Mouse (Mus musculus) G1E (cell line): ENCODE data around the gene Ldlrad3. TPM values are rescaled to one million over a fixed set of nuclear protein-coding genes. Genes with fewer than 3 reads are reported as not detected.

Experiments used
- ATAC-seq: 2 replicates; pipeline ENCODE4 v1.8.0; 2016; ENCODE audit warnings: mild to moderate bottlenecking; ENCODE audit not compliant: insufficient number of reproducible peaks, poor library complexity, low FRiP score, severe bottlenecking; ENCODE audit errors: extremely low read depth
- DNase-seq: peaks from one replicate; pipeline ENCODE4 v3.0.0; 2012; ENCODE audit warnings: low spot score
- H3K27me3 ChIP-seq: 2 replicates; pipeline ENCODE4 v1.6.1; 2012; ENCODE audit warnings: mild to moderate bottlenecking, low read length, inconsistent platforms; ENCODE audit not compliant: insufficient read depth
- H3K36me3 ChIP-seq: replicated peaks from 2 replicates; pipeline ENCODE3; 2012; ENCODE audit warnings: mild to moderate bottlenecking, inconsistent platforms
- H3K4me1 ChIP-seq: 2 replicates; pipeline ENCODE4 v1.6.1; 2012; ENCODE audit warnings: low read depth, low read length, inconsistent platforms, mixed read lengths; ENCODE audit not compliant: insufficient read depth
- H3K4me3 ChIP-seq: 2 replicates; pipeline ENCODE4 v1.5.1; 2012; ENCODE audit warnings: low read depth, mild to moderate bottlenecking, inconsistent platforms, low read length, moderate library complexity, mixed read lengths
- H3K9me3 ChIP-seq: replicated peaks from 2 replicates; pipeline ENCODE4 v1.6.1; 2012; ENCODE audit warnings: inconsistent platforms
- CTCF ChIP-seq: IDR thresholded peaks from 2 replicates; pipeline ENCODE4 v1.5.1; 2012; ENCODE audit warnings: low read depth, low read length, inconsistent platforms, mixed read lengths
- GATA1 ChIP-seq: IDR thresholded peaks from 2 replicates; pipeline ENCODE4 v1.6.1; 2012; ENCODE audit warnings: borderline replicate concordance, low read length, inconsistent platforms, mixed read lengths
- GATA2 ChIP-seq: IDR thresholded peaks from 2 replicates; pipeline ENCODE4 v1.6.1; 2012; ENCODE audit warnings: low read depth, low read length, inconsistent platforms, borderline replicate concordance
- POLR2AphosphoS5 ChIP-seq: IDR thresholded peaks from 2 replicates; pipeline ENCODE4 v1.6.1; 2012; ENCODE audit warnings: low read depth, low read length, inconsistent platforms; ENCODE audit not compliant: insufficient replicate concordance
- TAL1 ChIP-seq: conservative IDR thresholded peaks from 2 replicates; pipeline ENCODE4 v1.6.1; 2012; ENCODE audit warnings: low read depth, low read length, inconsistent platforms, mixed read lengths
- polyA plus RNA-seq: library from polyadenylated mRNA; stranded (reverse); fragments of >175 nt; gene quantifications from 2 replicates; pipeline ENCODE4 v1.2.3, GENCODE M21; 2012
- total RNA-seq, 2 experiments: library from RNA; stranded (forward) in 1 of 2; stranded (reverse) in 1 of 2; fragments of 200-1000 nt in 1 of 2; fragments of >200 nt in 1 of 2; fragmentation: Nextera tagmentation in 1 of 2; gene quantifications; 2 replicates each; pipeline ENCODE4 v1.2.3; 2014 to 2017

The Ldlrad3 gene
- total and polyA plus RNA-seq, 3 experiments: 0.01 to 0.38 TPM; not detected in 1

DNA sequence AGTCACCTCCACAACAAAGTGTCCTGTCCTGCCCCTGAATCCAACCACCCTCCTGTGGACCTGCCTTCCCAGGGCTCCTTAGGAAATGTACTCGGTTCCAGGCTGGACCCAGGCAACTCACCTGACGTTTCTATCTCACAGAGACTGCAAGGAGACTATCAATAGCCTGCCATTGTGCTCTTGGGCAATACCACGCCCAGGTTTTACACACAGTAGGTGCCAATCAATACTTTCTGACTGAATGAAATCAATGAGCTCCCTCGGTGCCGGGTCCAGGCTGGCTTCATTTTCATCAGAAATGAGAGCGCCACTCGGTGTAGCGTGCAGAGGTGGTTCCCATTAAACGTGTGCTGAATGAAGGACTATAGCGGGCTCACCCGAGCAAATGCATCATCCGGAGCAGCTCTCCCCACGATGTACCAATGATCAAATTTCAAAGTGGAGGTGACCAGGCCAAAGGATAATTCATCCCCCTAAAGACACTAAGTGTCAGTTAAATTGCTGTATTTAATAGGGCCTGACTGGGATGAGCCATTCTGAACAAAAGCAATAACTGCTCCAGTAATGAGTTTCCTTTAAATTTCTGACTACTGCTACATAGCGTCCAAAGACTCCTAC is 43.4 kb downstream of the Ldlrad3 start:
- no peak for TF ChIP-seq POLR2AphosphoS5
- TF ChIP-seq GATA1: no peak
- TF ChIP-seq GATA2: no peak
- TF ChIP-seq TAL1: no peak
- Histone ChIP-seq H3K27me3 (no peaks in the 10 kb centered on the region), H3K9me3 (no peaks in the 10 kb centered on the region), H3K36me3 (no peaks in the 10 kb centered on the region), H3K4me1 (no peaks in the 10 kb centered on the region), H3K4me3 (no peak overlapping the region)
- ATAC-seq (no peak), DNase-seq (no peak)

- H3K36me3 ChIP-seq: no peaks in the 10 kb centered on the region
- ATAC-seq (no peak), DNase-seq (no peak)
- TF ChIP-seq GATA1 (no peak), CTCF (no peak), GATA2 (no peak), TAL1 (no peak), POLR2AphosphoS5 (no peak)
- H3K9me3 ChIP-seq: no peaks in the 10 kb centered on the region
- H3K4me1 ChIP-seq: no peaks in the 10 kb centered on the region
- no peak overlapping the region for H3K4me3 ChIP-seq
- peaks cover 2% of the 10 kb centered on the region; the same call in 1 of the 2 replicates for H3K27me3 ChIP-seq
Measured at GRCm38 (mm10) chr2:102142197-102142623, 44.0 kb downstream of the Ldlrad3 start.

GRCm38 (mm10) chr2:102141199-102141598 is 45.0 kb downstream of the Ldlrad3 start:
- peaks cover 2% of the 10 kb centered on the region; the same call in 1 of the 2 replicates for H3K27me3 ChIP-seq
- H3K4me3 ChIP-seq: no peak overlapping the region
- DNase-seq (no peak), ATAC-seq (no peak)
- no peaks in the 10 kb centered on the region for H3K4me1 ChIP-seq
- TF ChIP-seq GATA1: no peak
- TF ChIP-seq GATA2: no peak
- TF ChIP-seq POLR2AphosphoS5: no peak
- no peak for TF ChIP-seq CTCF
- no peak for TF ChIP-seq TAL1
- no peaks in the 10 kb centered on the region for H3K9me3 ChIP-seq
- no peaks in the 10 kb centered on the region for H3K36me3 ChIP-seq

DNA sequence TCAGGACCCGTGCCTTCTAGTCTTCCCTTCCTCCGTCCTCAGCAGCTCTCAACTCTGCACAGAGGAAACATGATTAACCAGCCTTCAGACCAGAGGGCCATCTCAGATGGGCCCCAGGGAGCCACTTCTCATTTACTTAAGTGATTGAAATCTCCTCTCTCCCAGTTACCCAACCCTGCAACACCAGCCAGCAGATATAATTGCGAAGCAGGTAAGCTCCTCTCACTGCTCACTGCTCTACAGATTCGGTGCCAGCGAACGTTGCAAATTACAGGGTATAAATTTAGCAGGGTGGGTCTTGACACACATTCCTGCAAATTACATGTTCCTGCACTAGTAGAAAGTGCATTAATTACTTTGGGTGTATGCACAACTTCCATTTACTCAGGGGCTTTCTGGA is 48.3 kb downstream of the Ldlrad3 start:
- TF ChIP-seq TAL1: no peak
- no peak for TF ChIP-seq GATA2
- TF ChIP-seq CTCF: no peak
- TF ChIP-seq POLR2AphosphoS5: no peak
- no peak for TF ChIP-seq GATA1
- Histone ChIP-seq H3K36me3 (no peaks in the 10 kb centered on the region), H3K4me1 (no peaks in the 10 kb centered on the region), H3K27me3 (peaks cover 2% of the 10 kb centered on the region; the same call in 1 of the 2 replicates), H3K4me3 (no peak overlapping the region), H3K9me3 (no peaks in the 10 kb centered on the region)
- no peak for ATAC-seq
- DNase-seq: no peak

DNA sequence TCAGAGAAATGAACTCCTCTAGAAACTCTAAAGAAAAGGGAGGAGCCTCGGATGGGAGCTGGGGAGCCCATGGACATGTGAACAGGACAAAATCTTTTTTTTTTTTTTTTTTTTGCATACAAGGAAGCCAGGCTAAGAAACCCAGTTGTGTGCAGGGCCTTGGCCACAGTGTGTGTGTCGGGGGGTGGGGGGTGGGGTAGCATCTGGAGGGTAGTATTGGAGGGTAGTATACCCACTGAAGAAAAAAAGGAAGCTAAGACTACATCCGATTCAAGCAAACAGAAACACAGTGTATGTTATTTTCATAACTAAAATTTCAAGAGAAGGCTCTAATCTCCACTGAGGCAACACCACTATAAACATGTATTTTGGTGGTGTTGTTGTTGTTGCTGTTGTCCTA is 50.0 kb downstream of the Ldlrad3 start:
- TF ChIP-seq GATA1 (no peak), CTCF (no peak), GATA2 (no peak), TAL1 (no peak), POLR2AphosphoS5 (no peak)
- Histone ChIP-seq H3K4me1 (no peaks in the 10 kb centered on the region), H3K9me3 (no peaks in the 10 kb centered on the region), H3K36me3 (no peaks in the 10 kb centered on the region), H3K27me3 (peaks cover 2% of the 10 kb centered on the region; the same call in 1 of the 2 replicates), H3K4me3 (no peak overlapping the region)
- DNase-seq (no peak), ATAC-seq (no peak)

GRCm38 (mm10) chr2:102134510-102135262 is 51.5 kb downstream of the Ldlrad3 start:
- no peak overlapping the region for H3K4me3 ChIP-seq
- no peaks in the 10 kb centered on the region for H3K4me1 ChIP-seq
- ATAC-seq (no peak), DNase-seq (no peak)
- no peaks in the 10 kb centered on the region for H3K9me3 ChIP-seq
- no peaks in the 10 kb centered on the region for H3K36me3 ChIP-seq
- TF ChIP-seq GATA2 (no peak), CTCF (no peak), GATA1 (no peak), TAL1 (no peak), POLR2AphosphoS5 (no peak)
- H3K27me3 ChIP-seq: peaks cover 2% of the 10 kb centered on the region; the same call in 1 of the 2 replicates
